Mouse (Mus musculus) ES-Bruce4 (cell line): Measurements from ENCODE around the gene Traf3ip3.

ENCODE experiments used
- CTCF ChIP-seq: IDR thresholded peaks from one replicate; pipeline ENCODE4 v1.8.1; 2011; ENCODE audit warnings: low read depth, low read length
- EP300 ChIP-seq: IDR thresholded peaks from 2 replicates; pipeline ENCODE4 v1.6.1; 2011; ENCODE audit warnings: low read depth, low read length; ENCODE audit not compliant: insufficient read depth
- POLR2A ChIP-seq: IDR thresholded peaks from one replicate; pipeline ENCODE4 v1.8.1; 2011; ENCODE audit warnings: low read length; ENCODE audit not compliant: insufficient read depth

GRCm38 (mm10) chr1:193151134-193151533 lies 50.4 kb downstream of the Traf3ip3 start:
- TF ChIP-seq POLR2A (no peak), CTCF (no peak), EP300 (no peak)
